Mouse (Mus musculus) heart, postnatal 0 days (tissue): Measurements from ENCODE around the gene Lair1.

Experiments used
- CTCF ChIP-seq: IDR thresholded peaks from 2 replicates; pipeline ENCODE4 v1.5.1; 2016; ENCODE audit warnings: antibody characterized with exemption, control low read depth, low read depth
- EP300 ChIP-seq: IDR thresholded peaks from 2 replicates; pipeline ENCODE4 v1.6.1; 2016; ENCODE audit warnings: antibody characterized with exemption, low read depth

DNA sequence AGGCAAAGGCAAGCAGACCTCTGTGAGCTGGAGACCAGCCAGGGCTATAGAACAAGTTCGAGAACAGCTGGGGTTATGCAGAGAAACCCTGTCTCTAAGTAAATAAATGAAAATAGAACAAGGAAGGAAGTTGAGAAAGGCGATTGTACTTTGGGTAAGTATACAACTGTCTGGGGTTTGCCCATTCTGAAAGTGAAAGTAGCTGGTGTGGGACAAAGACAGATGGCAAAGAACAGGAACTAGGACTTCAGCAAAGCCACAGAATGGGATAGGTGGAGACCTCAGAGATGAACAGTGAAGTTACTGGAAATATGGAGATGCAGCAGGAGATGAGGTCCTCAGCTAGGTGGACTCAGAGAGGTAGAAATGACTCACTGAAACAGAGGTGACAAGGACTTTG lies 19.8 kb upstream of the Lair1 start:
- TF ChIP-seq CTCF = no peak
- TF ChIP-seq EP300 = no peak
